Mouse (Mus musculus) ES-Bruce4 (cell line): ENCODE measurements around the gene Sept3.

Source experiments
- CTCF ChIP-seq: IDR thresholded peaks from one replicate; pipeline ENCODE4 v1.8.1; 2011; ENCODE audit warnings: low read depth, low read length
- EP300 ChIP-seq: IDR thresholded peaks from 2 replicates; pipeline ENCODE4 v1.6.1; 2011; ENCODE audit warnings: low read depth, low read length; ENCODE audit not compliant: insufficient read depth
- POLR2A ChIP-seq: IDR thresholded peaks from one replicate; pipeline ENCODE4 v1.8.1; 2011; ENCODE audit warnings: low read length; ENCODE audit not compliant: insufficient read depth

DNA sequence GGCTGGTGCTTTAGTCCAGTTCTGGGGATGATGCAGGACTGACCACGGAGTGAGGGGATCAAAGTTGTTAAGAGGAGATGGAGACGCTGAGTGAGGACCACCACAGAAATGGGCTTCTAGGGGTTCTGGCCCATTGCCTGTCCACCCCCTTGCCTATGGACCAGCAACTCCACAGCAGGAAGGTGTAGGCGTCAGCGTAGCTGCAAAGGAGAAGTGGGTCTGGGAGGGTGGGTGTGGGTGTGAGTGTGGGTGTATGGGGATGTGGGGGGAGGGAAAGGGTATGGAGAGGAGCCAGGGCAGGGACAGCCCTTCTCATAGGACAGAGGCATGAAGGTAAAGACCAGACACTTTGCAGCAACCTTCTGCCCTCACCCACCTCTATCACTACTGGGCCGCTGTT, 48.9 kb upstream of the Sept3 start:
- no peak for TF ChIP-seq CTCF
- no peak for TF ChIP-seq EP300
- no peak for TF ChIP-seq POLR2A
